Mouse (Mus musculus) urinary bladder, postnatal 4 days (tissue): ENCODE results near the gene Pknox2.

Experiments
- DNase-seq, 2 experiments: peaks; one replicate each; pipeline ENCODE4 v3.0.0; 2021 to 2022; ENCODE audit warnings: low spot score in 2 of 2

Gene Pknox2

GRCm38 (mm10) chr9:36990626-36991368, 156.4 kb downstream of the Pknox2 start:
- no peak for DNase-seq

GRCm38 (mm10) chr9:36989991-36990390, 157.2 kb downstream of the Pknox2 start:
- no peak for DNase-seq

- DNase-seq = no peak
These were observed 162.0 kb downstream of the Pknox2 start for GRCm38 (mm10) chr9:36985233-36985632.

- DNase-seq = no peak
These were observed 170.4 kb downstream of the Pknox2 start for GRCm38 (mm10) chr9:36976596-36977362.

GRCm38 (mm10) chr9:36973486-36974227, 173.6 kb downstream of the Pknox2 start:
- no peak for DNase-seq

GRCm38 (mm10) chr9:36972089-36972488, 175.1 kb downstream of the Pknox2 start:
- DNase-seq = peak in 1 of 2 experiments; percentile 34

GRCm38 (mm10) chr9:36971066-36971465, 176.1 kb downstream of the Pknox2 start:
- no peak for DNase-seq

- DNase-seq = peak; percentile 60 to 86
These were observed 176.6 kb downstream of the Pknox2 start for GRCm38 (mm10) chr9:36970651-36971050.

- DNase-seq = no peak
These were observed 178.1 kb downstream of the Pknox2 start for GRCm38 (mm10) chr9:36969131-36969530.

GRCm38 (mm10) chr9:36968713-36969112, 178.5 kb downstream of the Pknox2 start:
- no peak for DNase-seq

GRCm38 (mm10) chr9:36968236-36968635, 179.0 kb downstream of the Pknox2 start:
- DNase-seq = no peak

GRCm38 (mm10) chr9:36965720-36966119, 181.5 kb downstream of the Pknox2 start:
- DNase-seq = no peak

- DNase-seq = no peak
These were observed 183.0 kb downstream of the Pknox2 start for GRCm38 (mm10) chr9:36964230-36964629.

GRCm38 (mm10) chr9:36963512-36963911, 183.7 kb downstream of the Pknox2 start:
- DNase-seq = no peak

- no peak for DNase-seq
These were observed 185.3 kb downstream of the Pknox2 start for GRCm38 (mm10) chr9:36961874-36962273.

- DNase-seq = no peak
These were observed 186.1 kb downstream of the Pknox2 start for GRCm38 (mm10) chr9:36961153-36961552.

- DNase-seq = no peak
These were observed 196.1 kb downstream of the Pknox2 start for GRCm38 (mm10) chr9:36951133-36951484.

- DNase-seq = no peak
These were observed 196.7 kb downstream of the Pknox2 start for GRCm38 (mm10) chr9:36950271-36951132.

- no peak for DNase-seq
These were observed 199.0 kb downstream of the Pknox2 start for GRCm38 (mm10) chr9:36948181-36948580.

GRCm38 (mm10) chr9:36947056-36947694, 200.0 kb downstream of the Pknox2 start:
- DNase-seq = peak in 1 of 2 experiments; percentile 46

- no peak for DNase-seq
These were observed 202.4 kb downstream of the Pknox2 start for GRCm38 (mm10) chr9:36944843-36945242.
